In genomic region chr11:97362649-97362942, GRCm38 (mm10) we compare ENCODE assay signal across 8 mouse cellular contexts. TPM values are rescaled to one million over a fixed set of nuclear protein-coding genes. Genes with fewer than 3 reads are reported as not detected.
A peak's percentile ranks its signal among the peaks of the same experiment; 100 is the strongest.
DNase-seq lines count a peak whose midpoint lies in the region; ATAC-seq lines count a peak whose summit lies in the region.

No protein-coding gene starts in this region.

- peak overlapping the region; percentile 97 for H3K4me3 ChIP-seq in liver, embryonic 11.5 days (ENCODE audit: low read depth, low read length)
- H3K4me3 ChIP-seq in neural tube, embryonic 13.5 days, result peak overlapping the region; percentile 99

- under 1% methylated on average over 37 of the region's 39 CpGs for WGBS in liver, embryonic 11.5 days
- under 1% methylated on average over 37 of the region's 39 CpGs for WGBS in neural tube, embryonic 13.5 days

- intact Hi-C loops in heart, postnatal 36 days (cut with DNase I), result no loop called here

- peak; percentile 28 for DNase-seq in gastrocnemius, adult 18-20 months (ENCODE audit: low spot score)
- no peak for DNase-seq in gastrocnemius, postnatal 10 days
- peak; percentile 8 to 50 for DNase-seq in urinary bladder, adult 18-20 months (ENCODE audit: low spot score in 2 of 2)
- no peak for DNase-seq in urinary bladder, postnatal 4 days (ENCODE audit: low spot score in 2 of 2)
- peak; percentile 40 to 61 for DNase-seq in heart, postnatal 36 days
- peak; percentile 65 for DNase-seq in liver, embryonic 11.5 days (ENCODE audit: low spot score)

- H3K4me1 ChIP-seq in liver, embryonic 11.5 days (replicated peaks; ENCODE audit: control insufficient read depth, insufficient read depth, low read length), result peaks cover 23% of the 10 kb centered on the region
- H3K4me1 ChIP-seq in neural tube, embryonic 13.5 days (replicated peaks), result peaks cover 47% of the 10 kb centered on the region

- peak overlapping the region; percentile 77 for H3K27ac ChIP-seq in liver, embryonic 11.5 days (ENCODE audit: low read depth, low read length)
- peak overlapping the region; percentile 92 for H3K27ac ChIP-seq in neural tube, embryonic 13.5 days (replicated peaks)

- H3K9me3 ChIP-seq in liver, embryonic 11.5 days (ENCODE audit: control insufficient read depth, low read length), result no peaks in the 10 kb centered on the region
- H3K9me3 ChIP-seq in neural tube, embryonic 13.5 days, result no peaks in the 10 kb centered on the region

- no peaks in the 10 kb centered on the region for H3K36me3 ChIP-seq in liver, embryonic 11.5 days (ENCODE audit: control insufficient read depth, insufficient read depth, low read length)
- no peaks in the 10 kb centered on the region; the same call in 1 of the 2 replicates for H3K36me3 ChIP-seq in neural tube, embryonic 13.5 days

- ATAC-seq in liver, embryonic 11.5 days (replicated peaks; ENCODE audit: low FRiP score), result no peak; the same call in 1 of the 2 replicates
- peak; percentile 70 for ATAC-seq in neural tube, embryonic 13.5 days (ENCODE audit: low read depth)
- no peak for ATAC-seq in CD4-positive, CD25-positive, alpha-beta regulatory T cell, adult 4 months

- H3K4me2 ChIP-seq in liver, embryonic 11.5 days, result peak overlapping the region; percentile 75
- peak overlapping the region; percentile 92 for H3K4me2 ChIP-seq in neural tube, embryonic 13.5 days

- H3K9ac ChIP-seq in liver, embryonic 11.5 days (ENCODE audit: low read depth, low read length), result peak overlapping the region; percentile 98
- H3K9ac ChIP-seq in neural tube, embryonic 13.5 days, result peak overlapping the region; percentile 99

- no peaks in the 10 kb centered on the region for H3K27me3 ChIP-seq in liver, embryonic 11.5 days (replicated peaks; ENCODE audit: control insufficient read depth, insufficient read depth, low read length)
- no peaks in the 10 kb centered on the region for H3K27me3 ChIP-seq in neural tube, embryonic 13.5 days

RNA-seq across cellular contexts. Expression of gene Socs7, which starts 0.2 kb away (rescaled TPM):
- total RNA-seq in gastrocnemius, adult 18-20 months (2021), result 10 to 100 TPM; 43.0 to 43.5 TPM
- total RNA-seq in gastrocnemius, postnatal 10 days (2021), result 10 to 100 TPM; 33.7 to 34.8 TPM
- 10 to 100 TPM; 18.3 to 19.6 TPM for total RNA-seq in heart, postnatal 36 days (2021)
- polyA plus RNA-seq in liver, embryonic 11.5 days (2014; fragmentation: Nextera tagmentation; extraction: Ambion mirVana), result 2.2 and 2.4 TPM in 2 replicates
- 7.8 and 8.9 TPM in 2 replicates for polyA plus RNA-seq in neural tube, embryonic 13.5 days (2015; fragmentation: Nextera tagmentation; extraction: Ambion mirVana)
- 1 to 10 TPM; 7.6 to 8.4 TPM for polyA plus RNA-seq in CD4-positive, CD25-positive, alpha-beta regulatory T cell, adult 4 months (2017; shearing (Covaris generic))

RNA-seq across cellular contexts. Expression of gene Gpr179, which starts 10.7 kb away (rescaled TPM):
- under 1 TPM in 1 of 2 experiments, not detected in 1; 0.02 TPM for total RNA-seq in gastrocnemius, adult 18-20 months (2021)
- total RNA-seq in gastrocnemius, postnatal 10 days (2021), result under 1 TPM; 0.07 to 0.09 TPM
- under 1 TPM; 0.08 to 0.11 TPM for total RNA-seq in heart, postnatal 36 days (2021)
- polyA plus RNA-seq in liver, embryonic 11.5 days (2014; fragmentation: Nextera tagmentation; extraction: Ambion mirVana), result 0.03 TPM in 2 replicates
- 0.43 and 0.66 TPM in 2 replicates for polyA plus RNA-seq in neural tube, embryonic 13.5 days (2015; fragmentation: Nextera tagmentation; extraction: Ambion mirVana)
- under 1 TPM; 0.16 to 0.30 TPM for polyA plus RNA-seq in CD4-positive, CD25-positive, alpha-beta regulatory T cell, adult 4 months (2017; shearing (Covaris generic))

RNA-seq across cellular contexts. Expression of gene Mrpl45, which starts 47.1 kb away (rescaled TPM):
- total RNA-seq in gastrocnemius, adult 18-20 months (2021), result 10 to 100 TPM; 33.6 to 39.0 TPM
- total RNA-seq in gastrocnemius, postnatal 10 days (2021), result 10 to 100 TPM; 28.5 to 33.8 TPM
- 10 to 100 TPM; 55.3 to 65.3 TPM for total RNA-seq in heart, postnatal 36 days (2021)
- 62.4 and 63.2 TPM in 2 replicates for polyA plus RNA-seq in liver, embryonic 11.5 days (2014; fragmentation: Nextera tagmentation; extraction: Ambion mirVana)
- 38.2 and 43.8 TPM in 2 replicates for polyA plus RNA-seq in neural tube, embryonic 13.5 days (2015; fragmentation: Nextera tagmentation; extraction: Ambion mirVana)
- 10 to 100 TPM; 38.8 to 42.3 TPM for polyA plus RNA-seq in CD4-positive, CD25-positive, alpha-beta regulatory T cell, adult 4 months (2017; shearing (Covaris generic))

RNA-seq across cellular contexts. Expression of gene Arhgap23, which starts 52.7 kb away (rescaled TPM):
- total RNA-seq in gastrocnemius, adult 18-20 months (2021), result 1 to 10 TPM; 4.8 to 7.5 TPM
- 10 to 100 TPM; 13.5 to 18.9 TPM for total RNA-seq in gastrocnemius, postnatal 10 days (2021)
- total RNA-seq in heart, postnatal 36 days (2021), result 10 to 100 TPM; 16.0 to 18.0 TPM
- polyA plus RNA-seq in liver, embryonic 11.5 days (2014; fragmentation: Nextera tagmentation; extraction: Ambion mirVana), result 9.3 and 10.9 TPM in 2 replicates
- polyA plus RNA-seq in neural tube, embryonic 13.5 days (2015; fragmentation: Nextera tagmentation; extraction: Ambion mirVana), result 6.8 and 7.4 TPM in 2 replicates
- not detected for polyA plus RNA-seq in CD4-positive, CD25-positive, alpha-beta regulatory T cell, adult 4 months (2017; shearing (Covaris generic))

Comparison
In these comparisons a context has a peak if more than half of its experiments do, and no peak if none do; other contexts are left out.
1. DNase-seq: peak in gastrocnemius, adult 18-20 months (single experiment), urinary bladder, adult 18-20 months (2 of 2), heart, postnatal 36 days (2 of 2) and liver, embryonic 11.5 days (single experiment); none in gastrocnemius, postnatal 10 days (single experiment) and urinary bladder, postnatal 4 days (0 of 2).